Mouse (Mus musculus) hindbrain, embryonic 11.5 days (tissue): ENCODE data around the gene Arrdc2. TPM values are rescaled to one million over a fixed set of nuclear protein-coding genes. Genes with fewer than 3 reads are reported as not detected.

Experiments
- ATAC-seq: fragments of 200-750 bp; cut with Nextera tagmentation; 2 replicates; pipeline ENCODE4 v1.8.0; 2017; ENCODE audit warnings: mild to moderate bottlenecking, moderate TSS enrichment, moderate library complexity; ENCODE audit not compliant: low FRiP score
- DNase-seq: peaks from one replicate; pipeline ENCODE4 v3.0.0-alpha.2; 2015; ENCODE audit warnings: low spot score
- H3K27ac ChIP-seq: fragments of 300-500 bp; sonication (generic); 2 replicates; pipeline ENCODE4 v1.5.1; 2014; ENCODE audit warnings: mild to moderate bottlenecking, low read depth, low read length
- H3K27me3 ChIP-seq: fragments of 300-500 bp; sonication (generic); 2 replicates; pipeline ENCODE4 v1.6.1; 2014; ENCODE audit warnings: mild to moderate bottlenecking, low read length, moderate library complexity, mixed read lengths; ENCODE audit not compliant: control insufficient read depth, insufficient read depth
- H3K36me3 ChIP-seq: fragments of 300-500 bp; sonication (generic); 2 replicates; pipeline ENCODE4 v1.6.1; 2014; ENCODE audit warnings: mild to moderate bottlenecking, low read length, moderate library complexity, mixed read lengths; ENCODE audit not compliant: control insufficient read depth, insufficient read depth
- H3K4me1 ChIP-seq: fragments of 300-500 bp; sonication (generic); replicated peaks from 2 replicates; pipeline ENCODE4 v1.6.1; 2014; ENCODE audit warnings: low read length, mixed read lengths; ENCODE audit not compliant: control insufficient read depth, insufficient read depth
- H3K4me2 ChIP-seq: fragments of 300-500 bp; sonication (generic); replicated peaks from 2 replicates; pipeline ENCODE4 v1.6.1; 2014; ENCODE audit warnings: mild to moderate bottlenecking, low read depth, low read length
- H3K4me3 ChIP-seq: fragments of 300-500 bp; sonication (generic); 2 replicates; pipeline ENCODE4 v1.5.1; 2014; ENCODE audit warnings: low read depth, low read length
- H3K9ac ChIP-seq: fragments of 300-500 bp; sonication (generic); 2 replicates; pipeline ENCODE4 v1.6.1; 2014; ENCODE audit warnings: low read depth, low read length
- H3K9me3 ChIP-seq: fragments of 300-500 bp; sonication (generic); 2 replicates; pipeline ENCODE4 v1.6.1; 2016; ENCODE audit warnings: low read length; ENCODE audit not compliant: control insufficient read depth
- WGBS: fragments of 180-500 bp; shearing (Covaris S2); extraction: QIAGEN DNeasy Blood & Tissue Kit; methylation state at CpG from one replicate; pipeline ENCODE4 v1.1.7; 2014; 5-methylcytosine and 5-hydroxymethylcytosine counted together
- polyA plus RNA-seq: library from polyadenylated mRNA; unstranded; fragments of >200 nt; fragmentation: Nextera tagmentation; extraction: Ambion mirVana; gene quantifications from 2 replicates; pipeline ENCODE4 v1.2.1, GENCODE M21; 2014

Arrdc2 gene
- polyA plus RNA-seq, 1 experiment from 2014 or later = 10.3 TPM

GRCm38 (mm10) chr8:70857516-70857915 lies 18.0 kb upstream of the Arrdc2 start:
- Histone ChIP-seq H3K4me3 (no peak overlapping the region), H3K4me2 (peak overlapping the region; percentile 5; the same call in 1 of the 2 replicates), H3K4me1 (peaks cover 10% of the 10 kb centered on the region), H3K27ac (no peak overlapping the region), H3K27me3 (0 out of 2 replicates have a peak, but pooled peaks cover 5% of the 10 kb centered on the region), H3K9me3 (no peaks in the 10 kb centered on the region), H3K9ac (no peak overlapping the region), H3K36me3 (no peaks in the 10 kb centered on the region)
- DNase-seq (no peak), ATAC-seq (no peak)
- WGBS = 9% methylated on average over 4 of the region's 4 CpGs

GRCm38 (mm10) chr8:70856541-70857197 lies 17.1 kb upstream of the Arrdc2 start:
- WGBS = 14% methylated on average over 21 of the region's 33 CpGs
- H3K27ac ChIP-seq = no peak overlapping the region
- peak; percentile 77 for DNase-seq
- peak overlapping the region; percentile 58 for H3K4me2 ChIP-seq
- H3K4me3 ChIP-seq = peak overlapping the region; percentile 33
- H3K27me3 ChIP-seq = 0 out of 2 replicates have a peak, but pooled peaks cover 3% of the 10 kb centered on the region
- H3K36me3 ChIP-seq = no peaks in the 10 kb centered on the region
- H3K9ac ChIP-seq = 0 out of 2 replicates have a peak overlapping the region, but pooled peaks have one; percentile 4
- peaks cover 5% of the 10 kb centered on the region for H3K4me1 ChIP-seq
- peak; percentile 81 for ATAC-seq
- no peaks in the 10 kb centered on the region for H3K9me3 ChIP-seq

- ATAC-seq = no peak
- Histone ChIP-seq H3K4me2 (no peak overlapping the region), H3K9ac (no peak overlapping the region), H3K4me3 (no peak overlapping the region), H3K9me3 (no peaks in the 10 kb centered on the region), H3K27me3 (no peaks in the 10 kb centered on the region), H3K27ac (no peak overlapping the region), H3K36me3 (no peaks in the 10 kb centered on the region), H3K4me1 (peaks cover 4% of the 10 kb centered on the region)
- 68% methylated on average over 5 of the region's 5 CpGs for WGBS
- DNase-seq = no peak
Observed at GRCm38 (mm10) chr8:70856028-70856427, 16.5 kb upstream of the Arrdc2 start.

- ATAC-seq (no peak), DNase-seq (no peak)
- Histone ChIP-seq H3K4me2 (no peak overlapping the region), H3K4me1 (peaks cover 4% of the 10 kb centered on the region), H3K36me3 (no peaks in the 10 kb centered on the region), H3K27ac (no peak overlapping the region), H3K9me3 (no peaks in the 10 kb centered on the region), H3K9ac (no peak overlapping the region), H3K27me3 (no peaks in the 10 kb centered on the region), H3K4me3 (no peak overlapping the region)
- WGBS = 77% methylated on average over 2 of the region's 2 CpGs
Observed at GRCm38 (mm10) chr8:70853863-70854262, 14.3 kb upstream of the Arrdc2 start.

GRCm38 (mm10) chr8:70852595-70853231 lies 13.2 kb upstream of the Arrdc2 start:
- peaks cover 4% of the 10 kb centered on the region for H3K4me1 ChIP-seq
- H3K9me3 ChIP-seq = no peaks in the 10 kb centered on the region
- H3K27me3 ChIP-seq = no peaks in the 10 kb centered on the region
- no peak overlapping the region for H3K27ac ChIP-seq
- no peaks in the 10 kb centered on the region for H3K36me3 ChIP-seq
- ATAC-seq (no peak), DNase-seq (no peak)
- H3K9ac ChIP-seq = no peak overlapping the region
- no peak overlapping the region for H3K4me3 ChIP-seq
- no peak overlapping the region for H3K4me2 ChIP-seq
- 90% methylated on average over 41 of the region's 41 CpGs for WGBS

GRCm38 (mm10) chr8:70851837-70852236 lies 12.3 kb upstream of the Arrdc2 start:
- no peak for ATAC-seq
- Histone ChIP-seq H3K4me3 (no peak overlapping the region), H3K36me3 (no peaks in the 10 kb centered on the region), H3K27me3 (no peaks in the 10 kb centered on the region), H3K9me3 (no peaks in the 10 kb centered on the region), H3K27ac (no peak overlapping the region), H3K9ac (no peak overlapping the region), H3K4me1 (no peaks in the 10 kb centered on the region), H3K4me2 (no peak overlapping the region)
- no peak for DNase-seq
- WGBS = 58% methylated on average over 6 of the region's 6 CpGs

- H3K4me3 ChIP-seq = no peak overlapping the region
Observed at GRCm38 (mm10) chr8:70850947-70851346, 11.4 kb upstream of the Arrdc2 start.

GRCm38 (mm10) chr8:70850132-70850845 lies 10.8 kb upstream of the Arrdc2 start:
- WGBS = 80% methylated on average over 7 of the region's 7 CpGs
- no peak for ATAC-seq
- H3K27ac ChIP-seq = no peak overlapping the region

More at GRCm38 (mm10) chr8:70850947-70851346, 11.4 kb upstream of the Arrdc2 start:
- no peaks in the 10 kb centered on the region for H3K9me3 ChIP-seq
- H3K27me3 ChIP-seq = no peaks in the 10 kb centered on the region
- H3K36me3 ChIP-seq = no peaks in the 10 kb centered on the region
- no peak overlapping the region for H3K27ac ChIP-seq
- H3K4me1 ChIP-seq = no peaks in the 10 kb centered on the region
- WGBS = 72% methylated on average over 4 of the region's 4 CpGs
- ATAC-seq (no peak), DNase-seq (no peak)
- H3K9ac ChIP-seq = no peak overlapping the region
- no peak overlapping the region for H3K4me2 ChIP-seq

More at GRCm38 (mm10) chr8:70850132-70850845, 10.8 kb upstream of the Arrdc2 start:
- Histone ChIP-seq H3K4me1 (no peaks in the 10 kb centered on the region), H3K36me3 (no peaks in the 10 kb centered on the region), H3K4me3 (no peak overlapping the region), H3K9ac (no peak overlapping the region), H3K9me3 (no peaks in the 10 kb centered on the region), H3K27me3 (no peaks in the 10 kb centered on the region), H3K4me2 (no peak overlapping the region)
- DNase-seq = no peak
